Mouse (Mus musculus) embryonic fibroblast, embryonic 13.5 days (primary cell): Measurements from ENCODE around the gene Ush2a.

Source experiments
- CTCF ChIP-seq: IDR thresholded peaks from 2 replicates; pipeline ENCODE4 v1.5.1; 2011; ENCODE audit warnings: mild to moderate bottlenecking, control low read depth, low read length, moderate library complexity, borderline replicate concordance; ENCODE audit not compliant: insufficient read depth
- POLR2A ChIP-seq: IDR thresholded peaks from 2 replicates; pipeline ENCODE4 v1.6.1; 2011; ENCODE audit warnings: low read depth, mild to moderate bottlenecking, control low read depth, low read length, moderate library complexity

GRCm38 (mm10) chr1:188674640-188675510, 413.1 kb downstream of the Ush2a start:
- TF ChIP-seq POLR2A (no peak), CTCF (no peak)
